Mouse (Mus musculus) midbrain, embryonic 10.5 days (tissue): ENCODE results near the gene Kcnk12. TPM values are rescaled to one million over a fixed set of nuclear protein-coding genes. Genes with fewer than 3 reads are reported as not detected.
A peak's percentile ranks its signal among the peaks of the same experiment; 100 is the strongest.

Experiments
- DNase-seq: peaks from one replicate; pipeline ENCODE4 v3.0.0-alpha.2; 2017; ENCODE audit warnings: low spot score
- H3K27ac ChIP-seq: fragments of 300-500 bp; sonication (generic); replicated peaks from 2 replicates; pipeline ENCODE4 v1.5.1; 2016; ENCODE audit warnings: mild to moderate bottlenecking
- H3K27me3 ChIP-seq: fragments of 300-500 bp; sonication (generic); 2 replicates; pipeline ENCODE4 v1.6.1; 2016; ENCODE audit warnings: low read depth, mild to moderate bottlenecking; ENCODE audit not compliant: poor library complexity, severe bottlenecking
- H3K36me3 ChIP-seq: fragments of 300-500 bp; sonication (generic); 2 replicates; pipeline ENCODE4 v1.6.1; 2016; ENCODE audit warnings: mild to moderate bottlenecking, moderate library complexity
- H3K4me1 ChIP-seq: fragments of 300-500 bp; sonication (generic); 2 replicates; pipeline ENCODE4 v1.6.1; 2016
- H3K4me3 ChIP-seq: fragments of 300-500 bp; sonication (generic); 2 replicates; pipeline ENCODE4 v1.5.1; 2016; ENCODE audit warnings: mild to moderate bottlenecking, moderate library complexity
- H3K9me3 ChIP-seq: fragments of 300-500 bp; sonication (generic); replicated peaks from 2 replicates; pipeline ENCODE4 v1.6.1; 2016; ENCODE audit warnings: mild to moderate bottlenecking
- WGBS: fragments of 180-500 bp; shearing (Covaris S2); methylation state at CpG from one replicate; pipeline ENCODE4 v1.1.7; 2016; 5-methylcytosine and 5-hydroxymethylcytosine counted together
- polyA plus RNA-seq: library from polyadenylated mRNA; unstranded; fragments of >200 nt; fragmentation: Nextera tagmentation; extraction: Ambion mirVana; gene quantifications from 2 replicates; pipeline ENCODE4 v1.2.1, GENCODE M21; 2016

Gene Kcnk12
- polyA plus RNA-seq, 1 experiment from 2014 or later = 0.17 TPM

- no peaks in the 10 kb centered on the region for H3K9me3 ChIP-seq
- H3K4me3 ChIP-seq = no peak overlapping the region
- 81% methylated on average over 3 of the region's 3 CpGs for WGBS
- no peak for DNase-seq
- peaks cover 10% of the 10 kb centered on the region for H3K4me1 ChIP-seq
- H3K36me3 ChIP-seq = no peaks in the 10 kb centered on the region
- no peak overlapping the region for H3K27ac ChIP-seq
- H3K27me3 ChIP-seq = no peaks in the 10 kb centered on the region
Observed at GRCm38 (mm10) chr17:87737144-87737543, 60.6 kb downstream of the Kcnk12 start.

GRCm38 (mm10) chr17:87734471-87734870 is 63.3 kb downstream of the Kcnk12 start:
- H3K4me3 ChIP-seq = no peak overlapping the region
- H3K4me1 ChIP-seq = no peaks in the 10 kb centered on the region
- H3K9me3 ChIP-seq = peaks cover 5% of the 10 kb centered on the region; the same call in 1 of the 2 replicates
- H3K27ac ChIP-seq = no peak overlapping the region
- 92% methylated on average over 8 of the region's 8 CpGs for WGBS
- no peaks in the 10 kb centered on the region for H3K36me3 ChIP-seq
- no peak for DNase-seq
- H3K27me3 ChIP-seq = no peaks in the 10 kb centered on the region

GRCm38 (mm10) chr17:87731962-87732361 is 65.8 kb downstream of the Kcnk12 start:
- H3K4me3 ChIP-seq = no peak overlapping the region
- DNase-seq = no peak
- peaks cover 13% of the 10 kb centered on the region; the same call in 1 of the 2 replicates for H3K9me3 ChIP-seq
- H3K36me3 ChIP-seq = peaks cover 4% of the 10 kb centered on the region
- H3K4me1 ChIP-seq = no peaks in the 10 kb centered on the region
- H3K27ac ChIP-seq = no peak overlapping the region
- H3K27me3 ChIP-seq = no peaks in the 10 kb centered on the region
- 88% methylated on average over 4 of the region's 4 CpGs for WGBS

GRCm38 (mm10) chr17:87726489-87727356 is 71.1 kb downstream of the Kcnk12 start:
- Histone ChIP-seq H3K36me3 (peaks cover 57% of the 10 kb centered on the region), H3K27ac (no peak overlapping the region), H3K27me3 (no peaks in the 10 kb centered on the region), H3K4me1 (no peaks in the 10 kb centered on the region), H3K9me3 (peaks cover 14% of the 10 kb centered on the region; the same call in 1 of the 2 replicates), H3K4me3 (no peak overlapping the region)
- WGBS = 95% methylated on average over 12 of the region's 12 CpGs
- DNase-seq = no peak

GRCm38 (mm10) chr17:87724727-87725126 is 73.1 kb downstream of the Kcnk12 start:
- Histone ChIP-seq H3K27ac (no peak overlapping the region), H3K4me1 (no peaks in the 10 kb centered on the region), H3K36me3 (peaks cover 77% of the 10 kb centered on the region), H3K9me3 (peaks cover 11% of the 10 kb centered on the region; the same call in 1 of the 2 replicates), H3K4me3 (no peak overlapping the region), H3K27me3 (no peaks in the 10 kb centered on the region)
- no peak for DNase-seq
- WGBS = 92% methylated on average over 7 of the region's 7 CpGs

- Histone ChIP-seq H3K27ac (0 out of 2 replicates have a peak overlapping the region, but pooled peaks have one; percentile 28), H3K4me1 (peaks cover 3% of the 10 kb centered on the region; the same call in 1 of the 2 replicates), H3K4me3 (no peak overlapping the region), H3K9me3 (no peaks in the 10 kb centered on the region), H3K27me3 (no peaks in the 10 kb centered on the region), H3K36me3 (peaks cover 98% of the 10 kb centered on the region)
- 86% methylated on average over 8 of the region's 8 CpGs for WGBS
- no peak for DNase-seq
Observed at GRCm38 (mm10) chr17:87700101-87700500, 97.7 kb downstream of the Kcnk12 start.

- Histone ChIP-seq H3K27me3 (no peaks in the 10 kb centered on the region), H3K36me3 (peaks cover 99% of the 10 kb centered on the region), H3K27ac (no peak overlapping the region), H3K4me1 (peaks cover 3% of the 10 kb centered on the region; the same call in 1 of the 2 replicates), H3K4me3 (no peak overlapping the region), H3K9me3 (no peaks in the 10 kb centered on the region)
- no peak for DNase-seq
- WGBS = 90% methylated on average over 16 of the region's 16 CpGs
Observed at GRCm38 (mm10) chr17:87698996-87699765, 98.6 kb downstream of the Kcnk12 start.

GRCm38 (mm10) chr17:87696814-87697213 is 101.0 kb downstream of the Kcnk12 start:
- Histone ChIP-seq H3K36me3 (peaks cover 97% of the 10 kb centered on the region), H3K4me3 (no peak overlapping the region), H3K4me1 (peaks cover 3% of the 10 kb centered on the region; the same call in 1 of the 2 replicates)

GRCm38 (mm10) chr17:87695874-87696465 is 101.8 kb downstream of the Kcnk12 start:
- H3K36me3 ChIP-seq = peaks cover 97% of the 10 kb centered on the region
- no peaks in the 10 kb centered on the region for H3K9me3 ChIP-seq
- no peaks in the 10 kb centered on the region for H3K27me3 ChIP-seq
- DNase-seq = no peak
- 97% methylated on average over 11 of the region's 11 CpGs for WGBS
- H3K4me1 ChIP-seq = peaks cover 3% of the 10 kb centered on the region; the same call in 1 of the 2 replicates
- no peak overlapping the region for H3K4me3 ChIP-seq
- H3K27ac ChIP-seq = no peak overlapping the region

More at GRCm38 (mm10) chr17:87696814-87697213, 101.0 kb downstream of the Kcnk12 start:
- Histone ChIP-seq H3K27ac (no peak overlapping the region), H3K9me3 (no peaks in the 10 kb centered on the region), H3K27me3 (no peaks in the 10 kb centered on the region)
- 89% methylated on average over 6 of the region's 6 CpGs for WGBS
- DNase-seq = no peak

Other genes with a start within 250 kb of the Kcnk12 start
- 8.3 and 11.8 TPM in 2 replicates for gene Epcam, start 162.0 kb downstream of the Kcnk12 start, polyA plus RNA-seq
- 135 and 141 TPM in 2 replicates for gene Msh2, start 125.7 kb downstream of the Kcnk12 start, polyA plus RNA-seq
- not detected in 2 replicates for gene Rpl36-ps4, start 123.0 kb upstream of the Kcnk12 start, polyA plus RNA-seq
- 91.3 and 95.8 TPM in 2 replicates for gene Msh6, start 177.1 kb upstream of the Kcnk12 start, polyA plus RNA-seq